Mouse (Mus musculus) intestine, embryonic 14.5 days (tissue): ENCODE results near the gene Cers3. TPM values are rescaled to one million over a fixed set of nuclear protein-coding genes. Genes with fewer than 3 reads are reported as not detected.

Experiments used
- ATAC-seq: fragments of 200-750 bp; cut with Nextera tagmentation; replicated peaks from 2 replicates; pipeline ENCODE4 v1.8.0; 2017; ENCODE audit warnings: low read depth, moderate number of reproducible peaks, moderate TSS enrichment, moderate library complexity; ENCODE audit not compliant: low FRiP score, low TSS enrichment
- DNase-seq: peaks from one replicate; pipeline ENCODE4 v3.0.0-alpha.2; 2018; ENCODE audit warnings: low spot score
- H3K27ac ChIP-seq: fragments of 300-500 bp; sonication (generic); 2 replicates; pipeline ENCODE4 v1.5.1; 2014; ENCODE audit warnings: low read depth, mild to moderate bottlenecking, control low read depth
- H3K27me3 ChIP-seq: fragments of 300-500 bp; sonication (generic); replicated peaks from 2 replicates; pipeline ENCODE4 v1.6.1; 2014; ENCODE audit warnings: low read length, control low read depth; ENCODE audit not compliant: control insufficient read depth, insufficient read depth
- H3K36me3 ChIP-seq: fragments of 300-500 bp; sonication (generic); 2 replicates; pipeline ENCODE4 v1.6.1; 2014; ENCODE audit warnings: low read length, control low read depth; ENCODE audit not compliant: control insufficient read depth, insufficient read depth
- H3K4me1 ChIP-seq: fragments of 300-500 bp; sonication (generic); replicated peaks from 2 replicates; pipeline ENCODE4 v1.6.1; 2014; ENCODE audit warnings: low read length, control low read depth, mixed read lengths; ENCODE audit not compliant: control insufficient read depth, insufficient read depth
- H3K4me2 ChIP-seq: fragments of 300-500 bp; sonication (generic); 2 replicates; pipeline ENCODE4 v1.6.1; 2014; ENCODE audit warnings: low read length
- H3K4me3 ChIP-seq: fragments of 300-500 bp; sonication (generic); 2 replicates; pipeline ENCODE4 v1.5.1; 2014; ENCODE audit warnings: low read depth, low read length, control low read depth, mixed read lengths
- H3K9ac ChIP-seq: fragments of 300-500 bp; sonication (generic); 2 replicates; pipeline ENCODE4 v1.6.1; 2014; ENCODE audit warnings: mild to moderate bottlenecking, low read length
- H3K9me3 ChIP-seq: fragments of 300-500 bp; sonication (generic); 2 replicates; pipeline ENCODE4 v1.6.1; 2016; ENCODE audit warnings: low read length, control low read depth; ENCODE audit not compliant: control insufficient read depth
- WGBS: fragments of 180-500 bp; shearing (Covaris S2); extraction: QIAGEN DNeasy Blood & Tissue Kit; methylation state at CpG from one replicate; pipeline ENCODE4 v1.1.7; 2014; 5-methylcytosine and 5-hydroxymethylcytosine counted together
- polyA plus RNA-seq: library from polyadenylated mRNA; unstranded; fragments of >200 nt; fragmentation: Nextera tagmentation; extraction: Ambion mirVana; gene quantifications from 2 replicates; pipeline ENCODE4 v1.2.1, GENCODE M21; 2014

Cers3 gene
- polyA plus RNA-seq, 1 experiment from 2014 or later, result 2.4 TPM

- H3K4me3 ChIP-seq, result no peak overlapping the region
- DNase-seq (no peak), ATAC-seq (no peak)
- no peak overlapping the region for H3K27ac ChIP-seq
- H3K27me3 ChIP-seq, result no peaks in the 10 kb centered on the region
- 85% methylated on average over 2 of the region's 2 CpGs for WGBS
- no peaks in the 10 kb centered on the region for H3K36me3 ChIP-seq
- no peak overlapping the region for H3K4me2 ChIP-seq
- no peaks in the 10 kb centered on the region for H3K9me3 ChIP-seq
- H3K9ac ChIP-seq, result no peak overlapping the region
- H3K4me1 ChIP-seq, result peaks cover 25% of the 10 kb centered on the region
These were observed 129.9 kb downstream of the Cers3 start for GRCm38 (mm10) chr7:66873235-66873634.

Other genes with a start within 250 kb of the Cers3 start
- gene Asb7, start 53.9 kb upstream of the Cers3 start, polyA plus RNA-seq, result 14.6 and 15.2 TPM in 2 replicates
- 19.3 and 20.5 TPM in 2 replicates for gene Lins1, start 53.6 kb upstream of the Cers3 start, polyA plus RNA-seq
- gene Adamts17, start 96.2 kb downstream of the Cers3 start, polyA plus RNA-seq, result 4.5 and 6.7 TPM in 2 replicates